Mouse (Mus musculus): ENCODE measurements around the gene 1700011L22Rik.

The 1700011L22Rik gene

GRCm38 (mm10) chr8:79248470-79248869, at the start of gene 1700011L22Rik:
Gene 1700011L22Rik (minus strand): TSS chr8:79248570.
- DNase-seq (ENCODE audit: low spot score) = no peak

GRCm38 (mm10) chr8:79297763-79298162, 49.4 kb upstream of the 1700011L22Rik start:
- no peak for DNase-seq (ENCODE audit: low spot score)

- no peak for DNase-seq (ENCODE audit: low spot score)
Measured at GRCm38 (mm10) chr8:79295276-79296105, 47.1 kb upstream of the 1700011L22Rik start.

DNA sequence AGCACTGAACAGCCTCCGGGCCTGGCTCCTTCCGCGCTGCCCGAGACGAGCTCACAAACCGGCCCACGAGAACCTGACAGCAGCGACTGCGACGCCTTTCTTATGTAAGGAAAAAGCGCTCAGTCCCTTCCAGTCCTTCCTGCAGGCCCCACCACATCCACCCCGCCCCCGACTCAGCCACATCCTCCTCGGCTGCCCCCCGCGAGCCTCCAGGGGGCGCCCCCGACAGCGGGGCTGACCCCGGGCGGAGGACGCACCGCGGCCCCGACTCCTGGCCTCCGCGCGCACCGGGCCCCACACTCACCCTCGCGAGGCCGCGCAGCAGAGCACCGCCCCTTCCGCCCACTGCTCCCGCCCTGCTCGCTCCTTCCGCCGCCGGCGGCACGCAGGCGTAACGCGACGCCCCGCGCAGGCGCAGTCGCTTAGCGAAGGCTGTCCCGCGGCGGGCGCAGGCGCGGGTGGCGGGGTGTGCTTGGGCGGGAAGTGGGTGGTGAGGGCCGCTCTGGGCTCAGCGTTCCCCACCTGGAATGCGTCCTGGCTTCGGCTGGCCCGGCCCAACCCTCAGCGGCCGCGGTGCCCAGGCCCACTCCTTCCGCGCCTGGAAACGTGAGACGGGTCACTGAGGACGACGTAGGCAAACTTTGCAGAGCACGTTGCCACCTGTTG, 46.4 kb upstream of the 1700011L22Rik start, which contains the start of gene Mmaa:
Gene Mmaa (minus strand): TSS at position 328 of the 666 bp plus-strand sequence.
- peak; percentile 99 for DNase-seq (ENCODE audit: low spot score)

- no peak for DNase-seq (ENCODE audit: low spot score)
Measured at GRCm38 (mm10) chr8:79293841-79294240, 45.5 kb upstream of the 1700011L22Rik start.

- no peak for DNase-seq (ENCODE audit: low spot score)
Measured at GRCm38 (mm10) chr8:79292712-79293264, 44.4 kb upstream of the 1700011L22Rik start.

DNA sequence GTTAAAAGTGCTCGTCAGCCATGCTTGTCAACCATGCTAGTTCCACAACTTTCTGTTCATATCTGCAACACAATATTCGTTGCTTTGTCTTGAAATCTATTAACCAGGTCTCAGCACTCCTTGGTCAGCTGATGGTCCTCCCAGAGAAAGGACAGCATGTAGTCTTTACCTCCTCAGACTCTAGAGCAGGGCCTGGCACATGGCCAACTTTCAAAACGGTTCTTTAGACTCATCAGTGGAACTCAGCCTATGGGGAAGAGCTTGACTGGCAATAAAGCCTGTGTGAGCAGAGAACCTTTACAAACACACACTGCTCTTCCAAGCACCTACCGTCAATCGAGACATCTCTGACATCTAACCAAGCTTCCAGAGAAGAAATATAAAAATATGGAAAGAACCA, 41.2 kb upstream of the 1700011L22Rik start:
- no peak for DNase-seq (ENCODE audit: low spot score)

- no peak for DNase-seq (ENCODE audit: low spot score)
Measured at GRCm38 (mm10) chr8:79288681-79289080, 40.3 kb upstream of the 1700011L22Rik start.

GRCm38 (mm10) chr8:79288250-79288649, 39.9 kb upstream of the 1700011L22Rik start:
- no peak for DNase-seq (ENCODE audit: low spot score)

DNA sequence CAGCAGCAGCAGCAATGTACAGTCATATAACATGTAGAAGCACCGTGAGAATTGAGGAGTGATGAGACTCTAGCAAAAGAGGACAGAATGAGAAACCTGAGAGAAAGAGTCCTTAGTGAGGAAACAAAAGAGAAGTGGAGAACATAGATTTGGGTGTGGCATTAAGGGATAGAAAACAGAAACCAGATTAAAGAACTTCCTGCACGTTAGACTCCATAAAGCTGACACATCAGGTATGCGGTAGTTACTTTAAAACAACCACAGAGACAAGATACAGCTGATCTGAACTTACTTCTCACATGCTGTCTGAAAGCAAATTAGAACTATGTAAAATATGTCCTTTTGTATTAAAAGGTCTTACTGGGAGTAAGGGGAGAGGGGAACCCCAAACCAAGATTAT, 38.1 kb upstream of the 1700011L22Rik start:
- DNase-seq (ENCODE audit: low spot score) = peak; percentile 18

DNA sequence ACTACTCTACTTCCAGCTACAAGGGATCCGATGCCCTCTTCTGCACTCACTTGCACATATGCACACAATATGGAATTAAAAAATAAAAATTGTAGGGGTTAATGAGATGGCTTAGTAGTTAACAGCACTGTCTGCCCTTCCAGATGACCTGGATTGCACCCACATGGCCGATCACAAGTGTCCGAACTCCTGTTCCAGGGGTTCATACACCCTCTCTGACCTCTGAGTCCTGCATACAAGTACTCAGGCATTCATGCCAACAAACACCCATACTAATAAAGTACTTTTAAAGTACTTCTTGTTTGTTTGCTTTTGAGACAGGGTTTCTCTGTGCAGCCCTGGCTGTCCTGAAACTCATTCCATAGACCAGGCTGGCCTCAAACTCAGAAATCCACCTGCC, 36.3 kb upstream of the 1700011L22Rik start:
- DNase-seq (ENCODE audit: low spot score) = no peak

DNA sequence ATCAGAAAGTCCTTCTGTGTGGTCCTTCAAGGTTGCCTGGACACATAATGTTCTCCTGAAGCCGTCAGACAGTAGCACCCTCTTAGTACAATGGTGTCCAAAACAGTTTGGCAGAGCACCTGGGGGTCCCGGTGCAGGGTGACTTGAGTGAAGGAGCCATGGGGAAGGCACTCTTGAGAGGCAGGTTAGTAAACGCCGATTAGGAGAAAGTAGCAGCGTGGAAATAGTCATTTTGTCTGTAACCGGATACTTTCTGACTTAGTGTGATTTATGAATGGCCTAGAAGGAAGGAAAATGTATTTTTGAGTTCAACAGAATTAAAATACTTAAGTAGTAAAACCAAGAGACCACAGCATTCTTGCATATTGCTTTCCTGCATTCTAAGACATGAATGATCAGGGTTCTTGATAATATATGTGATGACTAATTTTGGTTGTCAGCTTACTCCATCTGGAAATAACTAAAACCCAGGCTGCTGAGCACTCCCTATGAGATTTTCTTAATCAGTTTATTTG, 33.1 kb upstream of the 1700011L22Rik start:
- DNase-seq (ENCODE audit: low spot score) = no peak

GRCm38 (mm10) chr8:79277264-79277870, 29.0 kb upstream of the 1700011L22Rik start:
- DNase-seq (ENCODE audit: low spot score) = no peak

- DNase-seq (ENCODE audit: low spot score) = no peak
Measured at GRCm38 (mm10) chr8:79274940-79275339, 26.6 kb upstream of the 1700011L22Rik start.

DNA sequence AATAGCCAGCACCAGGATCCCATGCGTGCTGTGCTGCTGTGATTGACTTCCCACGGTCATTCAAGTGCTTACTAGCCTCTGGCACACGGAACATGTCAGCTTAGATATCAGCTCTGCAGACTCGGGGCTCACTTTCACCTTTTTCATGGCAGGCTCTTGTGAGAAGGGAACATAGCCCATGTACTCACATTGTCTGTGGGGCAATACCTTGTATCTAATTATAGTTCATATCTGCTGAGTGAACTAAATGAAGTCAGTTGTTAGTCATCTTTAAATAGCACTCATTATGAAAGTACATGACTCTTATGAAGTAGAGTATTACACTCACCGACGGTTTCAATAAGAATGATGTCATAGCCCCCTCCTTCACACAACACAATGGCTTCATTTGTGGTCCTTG, 25.4 kb upstream of the 1700011L22Rik start:
- DNase-seq (ENCODE audit: low spot score) = no peak

DNA sequence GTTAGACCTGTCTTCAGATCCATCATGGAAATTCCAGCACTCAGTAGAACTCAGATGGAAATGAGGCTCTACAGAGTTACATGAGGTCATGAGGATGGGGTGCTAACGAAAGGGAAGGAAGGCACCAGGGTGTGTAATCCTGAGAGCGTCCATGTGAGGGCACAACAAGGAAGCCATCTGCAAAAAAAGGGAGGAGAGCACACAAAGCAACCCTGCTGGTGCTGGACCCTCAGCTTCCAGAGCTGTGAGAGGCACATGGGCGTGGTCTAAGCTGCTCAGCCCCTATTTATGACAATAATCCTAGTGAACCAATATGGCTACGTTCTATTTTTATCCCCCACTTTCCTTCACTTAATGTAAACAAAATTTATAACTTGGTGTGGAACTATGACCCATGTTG, 24.3 kb upstream of the 1700011L22Rik start:
- no peak for DNase-seq (ENCODE audit: low spot score)

DNA sequence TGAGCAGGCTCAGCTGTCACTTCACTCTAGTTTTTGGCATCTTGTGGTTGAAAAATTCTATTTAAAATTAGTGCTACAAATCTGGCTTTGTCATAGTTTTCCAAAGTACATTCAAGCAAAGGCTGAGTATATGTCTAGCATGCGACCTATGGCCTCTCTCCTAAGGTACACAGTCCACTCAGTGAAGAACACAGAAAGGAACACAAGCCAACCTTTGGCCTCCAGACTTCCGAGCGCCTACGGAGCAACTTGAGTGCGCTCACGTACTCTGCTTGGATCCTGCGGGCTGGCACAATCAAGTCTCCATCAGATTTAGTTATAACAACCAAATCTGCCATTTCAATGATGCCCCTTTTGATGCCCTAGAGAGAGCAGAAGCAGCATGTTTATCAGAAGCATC, 20.6 kb upstream of the 1700011L22Rik start:
- DNase-seq (ENCODE audit: low spot score) = no peak

DNA sequence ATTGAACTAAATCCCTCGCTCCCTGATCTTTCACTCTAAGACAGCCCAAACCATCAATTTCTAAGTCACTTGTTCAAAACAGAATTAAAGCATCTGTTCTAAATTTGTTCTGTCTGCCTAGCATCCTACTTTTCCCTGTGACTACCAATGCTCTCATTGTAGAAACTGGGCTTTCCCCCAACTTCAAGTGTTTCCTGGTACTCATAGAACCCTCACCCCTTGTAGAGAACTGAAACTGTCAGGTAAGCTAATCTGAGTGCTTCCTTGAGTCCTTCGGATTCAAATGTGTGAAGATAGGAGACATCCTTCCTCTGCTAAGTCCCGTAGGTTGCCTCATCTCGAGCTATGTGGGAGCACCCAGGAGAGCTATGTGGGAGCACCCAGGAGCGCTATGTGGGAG, 13.6 kb upstream of the 1700011L22Rik start:
- no peak for DNase-seq (ENCODE audit: low spot score)

DNA sequence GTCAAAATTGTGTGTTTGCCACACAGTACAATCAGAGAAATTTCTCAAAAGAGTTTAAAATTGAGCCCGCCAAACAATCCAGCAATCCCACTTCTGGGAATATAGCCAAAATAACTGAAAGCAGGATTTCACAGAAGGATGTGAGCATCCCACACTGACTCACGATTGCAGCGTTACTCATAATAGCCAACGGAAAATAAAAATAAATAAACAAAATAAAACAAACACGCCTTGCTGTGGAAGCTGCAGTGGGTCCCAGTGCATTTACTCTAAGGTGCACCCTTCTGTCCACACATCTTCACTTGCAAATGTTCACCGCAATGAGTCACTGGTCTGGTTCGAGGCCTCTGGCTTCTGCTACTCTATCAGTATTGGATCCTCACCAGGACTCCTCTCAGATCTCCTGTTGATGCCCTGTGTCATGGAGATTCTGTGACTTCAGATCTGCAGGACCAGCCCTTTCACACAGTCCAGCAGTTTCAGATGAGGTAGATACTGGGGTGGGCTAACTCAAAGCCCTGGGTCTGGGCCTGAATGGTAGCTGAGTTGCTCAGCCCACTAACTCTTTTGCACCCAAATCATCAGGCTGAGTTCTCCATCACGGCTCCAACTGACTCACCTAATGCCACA, 7.8 kb upstream of the 1700011L22Rik start:
- DNase-seq (ENCODE audit: low spot score) = no peak

- DNase-seq (ENCODE audit: low spot score) = no peak
Measured at GRCm38 (mm10) chr8:79253742-79254141, 5.4 kb upstream of the 1700011L22Rik start.

- no peak for DNase-seq (ENCODE audit: low spot score)
Measured at GRCm38 (mm10) chr8:79243422-79243821, 4.9 kb downstream of the 1700011L22Rik start.

DNA sequence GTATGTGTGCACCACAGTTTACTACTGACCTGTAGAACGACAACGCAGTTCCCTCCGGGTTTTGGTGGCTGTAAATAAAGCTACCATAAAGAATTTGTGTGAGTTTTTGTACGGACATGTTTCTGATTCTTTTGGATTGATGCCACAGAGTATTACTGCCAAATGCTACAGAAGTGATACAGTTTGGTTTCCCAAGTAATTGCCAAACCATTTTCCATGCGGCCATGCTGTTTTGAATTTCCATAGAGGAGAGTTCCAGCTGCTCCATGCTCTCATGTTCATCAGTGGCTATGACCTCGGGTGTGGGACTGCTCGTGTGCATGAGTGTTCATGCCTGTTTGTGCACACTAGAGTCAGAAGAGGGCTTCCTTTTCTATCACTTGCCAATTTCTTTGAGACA, 8.4 kb downstream of the 1700011L22Rik start:
- no peak for DNase-seq (ENCODE audit: low spot score)
